Mouse (Mus musculus): ENCODE measurements around the gene Adtrp. TPM values are rescaled to one million over a fixed set of nuclear protein-coding genes. Genes with fewer than 3 reads are reported as not detected.

The Adtrp gene
- polyA plus RNA-seq, 2 experiments = 0.36 to 0.50 TPM

DNA sequence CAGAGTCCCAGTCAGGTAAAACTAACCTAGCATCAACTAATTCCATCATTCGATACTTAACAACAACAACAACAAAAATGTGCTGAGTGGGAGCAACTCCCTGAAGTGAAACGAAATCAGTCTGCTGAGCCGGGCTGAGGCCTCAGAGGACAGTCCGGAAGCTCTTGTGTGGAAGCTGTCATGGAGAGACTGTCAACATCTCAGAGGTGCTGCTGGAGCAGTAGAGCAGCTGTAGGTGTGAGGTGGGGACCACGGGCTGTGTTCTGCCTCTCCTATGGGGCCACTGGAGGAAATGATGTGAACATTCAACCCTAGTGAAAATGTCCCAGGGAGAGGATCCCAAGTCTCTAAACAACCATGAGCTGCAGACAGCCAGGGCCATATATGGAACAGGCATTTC is 94.4 kb downstream of the Adtrp start:
- no peaks in the 10 kb centered on the region for H3K36me3 ChIP-seq (replicated peaks; ENCODE audit: control insufficient read depth, insufficient read depth, low read depth)
- no peak for DNase-seq (ENCODE audit: low read depth in 3 of 3, low spot score in 3 of 3)
- H3K27ac ChIP-seq = no peak overlapping the region
- no peaks in the 10 kb centered on the region for H3K27me3 ChIP-seq (ENCODE audit: control insufficient read depth, insufficient read depth, low read length)
- no peaks in the 10 kb centered on the region for H3K4me1 ChIP-seq (replicated peaks; ENCODE audit: control insufficient read depth in 2 of 2, insufficient read depth in 2 of 2, low read length in 1 of 2)
- H3K4me3 ChIP-seq (ENCODE audit: insufficient read depth in 1 of 2, low read depth in 2 of 2, low read length in 2 of 2) = no peak overlapping the region
- TF ChIP-seq EP300 (IDR thresholded peaks at IDR 0.05; ENCODE audit: low read depth) (no peak), CTCF (IDR thresholded peaks at IDR 0.05; ENCODE audit: low read depth) (no peak)
- 56% methylated on average over 5 of the region's 5 CpGs for WGBS (ENCODE audit: insufficient replicate concordance)
- H3K9me3 ChIP-seq (ENCODE audit: control insufficient read depth, low read length) = no peaks in the 10 kb centered on the region
- no peak overlapping the region for H3K9ac ChIP-seq (replicated peaks)
- no peak overlapping the region for H3K4me2 ChIP-seq (ENCODE audit: low read depth)
- ATAC-seq (ENCODE audit: insufficient read depth) = no peak

DNA sequence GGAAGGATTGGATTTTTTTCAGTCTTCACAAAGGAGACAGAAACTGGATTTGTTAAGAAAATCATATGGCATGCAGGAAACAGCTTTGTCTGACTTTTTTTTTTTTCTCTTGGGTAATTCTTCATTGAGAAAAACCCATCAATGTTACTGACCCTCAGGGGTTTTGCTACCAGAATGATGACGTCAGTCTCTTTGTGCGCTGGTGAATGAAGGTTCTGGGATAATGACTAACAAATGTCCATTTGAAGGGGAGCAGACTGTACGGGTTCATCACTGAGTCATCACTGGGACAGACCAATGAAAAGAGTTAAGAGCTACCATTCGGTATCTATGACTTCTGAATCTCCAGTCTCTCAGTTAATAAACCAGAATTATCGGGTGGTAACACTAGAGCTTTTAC is 97.0 kb downstream of the Adtrp start:
- ATAC-seq (ENCODE audit: insufficient read depth) (no peak), DNase-seq (ENCODE audit: low read depth in 3 of 3, low spot score in 3 of 3) (no peak)
- H3K36me3 ChIP-seq (replicated peaks; ENCODE audit: control insufficient read depth, insufficient read depth, low read depth) = no peaks in the 10 kb centered on the region
- no peak overlapping the region for H3K27ac ChIP-seq
- H3K9me3 ChIP-seq (ENCODE audit: control insufficient read depth, low read length) = no peaks in the 10 kb centered on the region
- no peaks in the 10 kb centered on the region for H3K4me1 ChIP-seq (replicated peaks; ENCODE audit: control insufficient read depth in 2 of 2, insufficient read depth in 2 of 2, low read length in 1 of 2)
- H3K9ac ChIP-seq (replicated peaks) = no peak overlapping the region
- WGBS (ENCODE audit: insufficient replicate concordance) = 58% methylated on average over 5 of the region's 5 CpGs
- H3K4me3 ChIP-seq (ENCODE audit: insufficient read depth in 1 of 2, low read depth in 2 of 2, low read length in 2 of 2) = no peak overlapping the region
- no peak for TF ChIP-seq EP300 (IDR thresholded peaks at IDR 0.05; ENCODE audit: low read depth)
- no peak for TF ChIP-seq CTCF (IDR thresholded peaks at IDR 0.05; ENCODE audit: low read depth)
- H3K4me2 ChIP-seq (ENCODE audit: low read depth) = no peak overlapping the region
- no peaks in the 10 kb centered on the region for H3K27me3 ChIP-seq (ENCODE audit: control insufficient read depth, insufficient read depth, low read length)

DNA sequence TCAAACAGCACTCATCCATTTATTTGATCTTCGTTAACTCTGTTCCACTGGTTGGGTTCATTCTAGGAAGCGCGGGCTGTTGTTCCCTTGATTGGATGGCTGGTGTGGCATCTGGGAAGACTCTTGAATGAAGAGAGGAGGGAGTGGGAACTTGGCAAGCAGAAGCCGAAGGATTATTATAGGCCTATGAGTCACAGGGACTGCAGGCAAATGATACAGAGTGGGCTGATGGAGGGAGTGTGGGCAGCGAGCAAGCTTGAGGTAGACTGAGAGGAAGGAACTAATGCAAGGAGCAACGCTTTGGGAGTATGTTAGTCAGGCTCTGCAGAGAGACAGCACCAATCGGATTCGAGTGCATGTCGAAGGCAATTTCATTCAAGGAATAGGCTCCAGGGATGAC is 98.6 kb downstream of the Adtrp start:
- 66% methylated on average over 9 of the region's 9 CpGs for WGBS (ENCODE audit: insufficient replicate concordance)
- no peak overlapping the region for H3K27ac ChIP-seq

DNA sequence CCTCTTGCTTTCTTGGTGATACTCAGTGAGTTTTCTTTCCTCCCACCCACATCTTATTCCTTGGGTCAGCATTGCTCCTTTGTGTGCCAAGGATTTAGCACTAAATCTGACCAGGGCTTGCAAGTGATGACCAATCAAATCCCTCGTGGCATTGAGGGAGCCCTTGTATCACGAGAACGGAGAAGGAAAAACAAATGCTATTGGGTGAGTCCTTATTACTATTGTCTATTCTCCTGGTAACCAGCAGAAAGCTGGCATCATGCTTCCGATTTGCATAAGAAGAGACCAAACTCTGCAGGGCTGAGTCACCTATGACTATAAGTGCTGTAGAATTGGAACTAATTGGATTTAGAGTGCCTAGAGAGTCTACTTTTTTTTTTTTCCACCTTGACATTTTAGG is 99.8 kb downstream of the Adtrp start:
- H3K4me3 ChIP-seq (ENCODE audit: insufficient read depth in 1 of 2, low read depth in 2 of 2, low read length in 2 of 2) = no peak overlapping the region
- no peaks in the 10 kb centered on the region for H3K4me1 ChIP-seq (replicated peaks; ENCODE audit: control insufficient read depth in 2 of 2, insufficient read depth in 2 of 2, low read length in 1 of 2)
- no peaks in the 10 kb centered on the region for H3K36me3 ChIP-seq (replicated peaks; ENCODE audit: control insufficient read depth, insufficient read depth, low read depth)
- no peak for ATAC-seq (ENCODE audit: insufficient read depth)
- no peak overlapping the region for H3K4me2 ChIP-seq (ENCODE audit: low read depth)
- DNase-seq (ENCODE audit: low read depth in 3 of 3, low spot score in 3 of 3) = no peak
- no peak for TF ChIP-seq CTCF (IDR thresholded peaks at IDR 0.05; ENCODE audit: low read depth)
- TF ChIP-seq EP300 (IDR thresholded peaks at IDR 0.05; ENCODE audit: low read depth) = no peak
- 63% methylated on average over 4 of the region's 4 CpGs for WGBS (ENCODE audit: insufficient replicate concordance)
- no peaks in the 10 kb centered on the region for H3K9me3 ChIP-seq (ENCODE audit: control insufficient read depth, low read length)
- H3K9ac ChIP-seq (replicated peaks) = no peak overlapping the region
- H3K27me3 ChIP-seq (ENCODE audit: control insufficient read depth, insufficient read depth, low read length) = no peaks in the 10 kb centered on the region
- H3K27ac ChIP-seq = no peak overlapping the region

More for the DNA sequence above, 98.6 kb downstream of the Adtrp start:
- H3K4me2 ChIP-seq (ENCODE audit: low read depth) = no peak overlapping the region
- no peak overlapping the region for H3K4me3 ChIP-seq (ENCODE audit: insufficient read depth in 1 of 2, low read depth in 2 of 2, low read length in 2 of 2)
- no peaks in the 10 kb centered on the region for H3K9me3 ChIP-seq (ENCODE audit: control insufficient read depth, low read length)
- H3K36me3 ChIP-seq (replicated peaks; ENCODE audit: control insufficient read depth, insufficient read depth, low read depth) = no peaks in the 10 kb centered on the region
- no peaks in the 10 kb centered on the region for H3K27me3 ChIP-seq (ENCODE audit: control insufficient read depth, insufficient read depth, low read length)
- DNase-seq (ENCODE audit: low read depth in 3 of 3, low spot score in 3 of 3) (no peak), ATAC-seq (ENCODE audit: insufficient read depth) (no peak)
- no peak for TF ChIP-seq CTCF (IDR thresholded peaks at IDR 0.05; ENCODE audit: low read depth)
- TF ChIP-seq EP300 (IDR thresholded peaks at IDR 0.05; ENCODE audit: low read depth) = no peak
- no peak overlapping the region for H3K9ac ChIP-seq (replicated peaks)
- no peaks in the 10 kb centered on the region for H3K4me1 ChIP-seq (replicated peaks; ENCODE audit: control insufficient read depth in 2 of 2, insufficient read depth in 2 of 2, low read length in 1 of 2)

DNA sequence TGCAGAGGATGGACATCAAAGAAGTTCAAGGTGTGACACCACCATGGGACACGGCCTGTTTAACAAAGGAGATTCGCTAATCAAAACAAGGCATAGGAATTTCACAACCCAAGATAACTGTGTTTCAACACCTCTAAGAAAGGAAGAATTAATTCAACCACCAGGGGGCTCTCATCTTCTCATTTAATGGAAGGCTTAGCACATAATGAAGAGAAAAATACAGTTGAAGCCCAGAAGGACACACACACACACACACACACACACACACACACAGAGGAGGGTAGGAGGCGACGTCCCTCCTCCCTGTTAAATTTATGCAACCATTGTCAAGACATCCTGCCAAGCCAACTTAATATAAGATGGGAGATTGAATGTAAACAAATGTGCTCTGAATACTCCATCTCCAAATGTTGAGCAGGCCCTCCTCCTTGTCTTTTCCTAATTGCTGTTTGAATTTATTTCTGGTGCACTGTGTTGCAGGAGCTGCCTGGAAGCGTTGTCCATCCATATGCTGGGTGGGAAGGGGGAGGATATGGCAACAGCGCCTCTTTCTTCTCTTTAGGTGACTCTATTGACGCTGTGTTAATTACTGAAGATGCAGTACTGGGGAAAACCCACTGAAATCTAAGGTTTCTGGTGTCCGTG is 100.4 kb downstream of the Adtrp start:
- no peaks in the 10 kb centered on the region for H3K4me1 ChIP-seq (replicated peaks; ENCODE audit: control insufficient read depth in 2 of 2, insufficient read depth in 2 of 2, low read length in 1 of 2)
- no peak; the same call in 1 of the 2 replicates for TF ChIP-seq CTCF (IDR thresholded peaks at IDR 0.05; ENCODE audit: low read depth)
- TF ChIP-seq EP300 (IDR thresholded peaks at IDR 0.05; ENCODE audit: low read depth) = no peak
- no peak overlapping the region for H3K4me3 ChIP-seq (ENCODE audit: insufficient read depth in 1 of 2, low read depth in 2 of 2, low read length in 2 of 2)
- no peaks in the 10 kb centered on the region for H3K9me3 ChIP-seq (ENCODE audit: control insufficient read depth, low read length)
- no peaks in the 10 kb centered on the region for H3K27me3 ChIP-seq (ENCODE audit: control insufficient read depth, insufficient read depth, low read length)
- 43% methylated on average over 8 of the region's 8 CpGs for WGBS (ENCODE audit: insufficient replicate concordance)
- no peak overlapping the region for H3K9ac ChIP-seq (replicated peaks)
- H3K36me3 ChIP-seq (replicated peaks; ENCODE audit: control insufficient read depth, insufficient read depth, low read depth) = no peaks in the 10 kb centered on the region
- no peak overlapping the region for H3K27ac ChIP-seq
- peak; percentile 15 to 31 (median 19) for DNase-seq (ENCODE audit: low read depth in 3 of 3, low spot score in 3 of 3)
- no peak overlapping the region for H3K4me2 ChIP-seq (ENCODE audit: low read depth)
- no peak for ATAC-seq (ENCODE audit: insufficient read depth)

Data from liver, embryonic 14.5 days (tissue).